Mouse (Mus musculus): ENCODE measurements at regions not wholly inside any gene's neighbourhood (a gene's known extent, or its start where the extent isn't known, plus 50 kb on each side); places are given as distances from the start of the nearest gene placed in this dataset.

DNA sequence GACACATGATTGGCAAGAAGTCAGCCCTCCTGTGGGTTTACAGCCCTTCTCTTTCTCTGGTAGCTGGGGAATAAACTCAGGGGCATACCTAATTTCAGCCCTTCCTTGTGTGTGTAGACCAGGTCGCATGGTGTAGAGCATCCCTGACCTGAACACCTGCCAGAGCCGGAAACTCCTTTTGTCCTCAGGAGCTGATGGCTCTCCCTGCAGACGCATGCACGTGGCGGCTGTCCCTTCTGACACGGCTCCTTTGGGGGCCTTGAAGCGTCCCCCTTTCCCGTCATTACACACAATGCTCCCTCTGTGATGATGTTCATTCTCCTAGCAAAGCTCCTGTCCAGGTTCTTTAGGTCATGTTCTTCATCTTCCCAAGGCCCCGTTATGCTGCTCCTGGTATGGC is 203.3 kb downstream of the Diras2 start:
- 89% methylated on average over 9 of the region's 9 CpGs for WGBS
- no peak overlapping the region for H3K27ac ChIP-seq (replicated peaks; ENCODE audit: insufficient read depth, low read depth, low read length)

DNA sequence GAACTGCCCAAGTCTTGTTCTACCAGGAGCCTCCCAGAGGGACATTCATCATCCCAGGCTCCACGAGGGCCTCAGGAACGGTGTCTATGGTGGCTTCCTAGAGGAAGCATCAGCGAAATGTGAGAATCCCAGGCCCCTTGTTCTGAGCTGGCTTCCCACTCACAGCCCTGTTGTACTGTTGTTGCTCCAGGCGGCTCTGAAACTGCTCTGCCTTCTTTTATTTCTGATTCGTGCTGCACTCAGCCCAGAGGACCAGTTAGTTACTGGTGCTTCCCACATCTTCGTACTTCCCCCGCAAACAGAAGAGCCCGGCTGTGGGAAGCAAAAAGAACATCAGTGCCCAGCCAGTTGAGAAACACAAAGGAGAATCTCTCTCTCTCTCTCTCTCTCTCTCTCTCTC is 202.3 kb downstream of the Diras2 start:
- H3K27me3 ChIP-seq (ENCODE audit: control insufficient read depth, insufficient read depth, low read length), result no peaks in the 10 kb centered on the region
- H3K4me1 ChIP-seq (ENCODE audit: control insufficient read depth, insufficient read depth, low read length), result no peaks in the 10 kb centered on the region
- H3K36me3 ChIP-seq (ENCODE audit: control insufficient read depth, insufficient read depth, low read length), result no peaks in the 10 kb centered on the region
- H3K27ac ChIP-seq (replicated peaks; ENCODE audit: insufficient read depth, low read depth, low read length), result no peak overlapping the region
- no peaks in the 10 kb centered on the region for H3K79me2 ChIP-seq (ENCODE audit: control insufficient read depth, insufficient read depth, low read length)
- no peak for DNase-seq (ENCODE audit: extremely low read depth, low read depth, low spot score)
- TF ChIP-seq POLR2A (IDR thresholded peaks at IDR 0.05; ENCODE audit: extremely low read depth, insufficient read depth, low read length) (no peak), CTCF (IDR thresholded peaks at IDR 0.05; ENCODE audit: low read depth, low read length) (no peak)
- no peak overlapping the region for H3K9ac ChIP-seq (ENCODE audit: low read depth, low read length)
- no peak overlapping the region for H3K4me3 ChIP-seq (ENCODE audit: insufficient read depth, low read depth, low read length)
- 72% methylated on average over 8 of the region's 8 CpGs for WGBS

More for the DNA sequence above, 203.3 kb downstream of the Diras2 start:
- no peaks in the 10 kb centered on the region for H3K27me3 ChIP-seq (ENCODE audit: control insufficient read depth, insufficient read depth, low read length)
- no peak overlapping the region for H3K4me3 ChIP-seq (ENCODE audit: insufficient read depth, low read depth, low read length)
- no peak overlapping the region for H3K9ac ChIP-seq (ENCODE audit: low read depth, low read length)
- DNase-seq (ENCODE audit: extremely low read depth, low read depth, low spot score), result no peak
- H3K36me3 ChIP-seq (ENCODE audit: control insufficient read depth, insufficient read depth, low read length), result no peaks in the 10 kb centered on the region
- no peaks in the 10 kb centered on the region for H3K4me1 ChIP-seq (ENCODE audit: control insufficient read depth, insufficient read depth, low read length)
- TF ChIP-seq POLR2A (IDR thresholded peaks at IDR 0.05; ENCODE audit: extremely low read depth, insufficient read depth, low read length) (no peak), CTCF (IDR thresholded peaks at IDR 0.05; ENCODE audit: low read depth, low read length) (no peak)
- H3K79me2 ChIP-seq (ENCODE audit: control insufficient read depth, insufficient read depth, low read length), result no peaks in the 10 kb centered on the region

DNA sequence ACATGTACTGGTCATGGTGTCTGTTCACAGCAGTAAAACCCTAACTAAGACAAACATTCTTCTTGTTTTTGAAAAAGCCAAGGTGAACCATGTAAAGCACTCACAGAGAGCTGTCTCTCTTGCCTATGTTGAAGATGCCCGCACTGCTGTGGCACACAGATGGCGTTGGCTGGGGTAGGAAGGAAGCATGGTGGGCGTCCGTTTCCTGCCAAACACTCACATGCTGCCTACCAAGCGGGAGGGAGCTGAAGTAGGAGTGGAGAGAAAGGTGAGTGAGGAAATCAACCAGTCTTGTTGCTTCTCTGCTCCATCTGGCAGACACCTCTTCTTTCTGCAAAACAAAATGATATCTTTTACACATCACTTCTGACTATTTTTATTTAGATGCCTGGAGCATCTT is 200.0 kb downstream of the Diras2 start:
- no peak overlapping the region for H3K4me3 ChIP-seq (ENCODE audit: insufficient read depth, low read depth, low read length)
- no peak for DNase-seq (ENCODE audit: extremely low read depth, low read depth, low spot score)
- H3K27ac ChIP-seq (replicated peaks; ENCODE audit: insufficient read depth, low read depth, low read length), result no peak overlapping the region
- H3K36me3 ChIP-seq (ENCODE audit: control insufficient read depth, insufficient read depth, low read length), result no peaks in the 10 kb centered on the region
- TF ChIP-seq CTCF (IDR thresholded peaks at IDR 0.05; ENCODE audit: low read depth, low read length), result no peak
- no peak for TF ChIP-seq POLR2A (IDR thresholded peaks at IDR 0.05; ENCODE audit: extremely low read depth, insufficient read depth, low read length)
- no peak overlapping the region for H3K9ac ChIP-seq (ENCODE audit: low read depth, low read length)
- H3K79me2 ChIP-seq (ENCODE audit: control insufficient read depth, insufficient read depth, low read length), result no peaks in the 10 kb centered on the region
- H3K4me1 ChIP-seq (ENCODE audit: control insufficient read depth, insufficient read depth, low read length), result no peaks in the 10 kb centered on the region
- no peaks in the 10 kb centered on the region for H3K27me3 ChIP-seq (ENCODE audit: control insufficient read depth, insufficient read depth, low read length)
- WGBS, result 78% methylated on average over 5 of the region's 5 CpGs

DNA sequence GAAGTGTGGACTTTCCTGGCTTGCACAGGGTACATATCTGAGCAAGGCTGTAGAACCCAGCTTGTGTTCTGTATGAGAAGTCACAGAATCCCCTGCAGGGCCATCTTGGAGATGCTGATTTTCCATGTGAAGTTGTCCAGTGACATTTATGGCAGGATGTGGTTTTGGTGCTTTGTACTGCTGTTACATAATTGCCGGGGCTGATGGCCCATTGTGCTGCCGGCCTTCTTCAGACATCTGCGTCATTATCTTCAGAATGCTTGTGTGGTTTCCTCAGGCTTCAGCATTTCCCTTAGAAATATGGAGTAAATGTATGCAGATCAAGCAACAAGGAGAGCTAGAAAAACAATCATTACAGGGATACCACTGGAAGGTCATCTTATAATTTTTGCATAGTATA is 196.1 kb downstream of the Diras2 start:
- 83% methylated on average over 3 of the region's 3 CpGs for WGBS
- no peak for DNase-seq (ENCODE audit: extremely low read depth, low read depth, low spot score)
- H3K79me2 ChIP-seq (ENCODE audit: control insufficient read depth, insufficient read depth, low read length), result no peaks in the 10 kb centered on the region
- no peak overlapping the region for H3K27ac ChIP-seq (replicated peaks; ENCODE audit: insufficient read depth, low read depth, low read length)
- H3K4me3 ChIP-seq (ENCODE audit: insufficient read depth, low read depth, low read length), result no peak overlapping the region
- no peaks in the 10 kb centered on the region for H3K27me3 ChIP-seq (ENCODE audit: control insufficient read depth, insufficient read depth, low read length)
- no peak for TF ChIP-seq POLR2A (IDR thresholded peaks at IDR 0.05; ENCODE audit: extremely low read depth, insufficient read depth, low read length)
- TF ChIP-seq CTCF (IDR thresholded peaks at IDR 0.05; ENCODE audit: low read depth, low read length), result no peak
- no peaks in the 10 kb centered on the region for H3K4me1 ChIP-seq (ENCODE audit: control insufficient read depth, insufficient read depth, low read length)
- H3K9ac ChIP-seq (ENCODE audit: low read depth, low read length), result no peak overlapping the region
- H3K36me3 ChIP-seq (ENCODE audit: control insufficient read depth, insufficient read depth, low read length), result no peaks in the 10 kb centered on the region

DNA sequence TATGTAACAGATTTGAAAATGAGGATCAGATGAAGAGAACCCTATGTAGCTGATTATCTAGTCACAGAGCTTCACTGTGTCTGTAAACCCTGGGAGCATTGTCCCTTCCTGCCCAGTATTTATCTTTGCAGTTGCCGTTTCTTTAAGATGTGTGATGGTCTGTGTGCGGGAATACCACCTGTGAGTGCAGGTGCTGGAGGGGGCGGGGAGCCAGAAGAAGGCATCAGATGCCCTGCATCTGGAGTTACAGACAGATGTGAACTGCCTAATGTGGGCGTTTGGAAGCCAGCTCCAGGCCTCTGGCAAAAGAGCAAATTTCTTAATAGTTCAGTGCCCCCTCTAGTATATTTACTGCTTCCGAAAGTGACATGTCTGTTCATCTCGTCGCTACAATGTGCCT is 193.1 kb downstream of the Diras2 start:
- Histone ChIP-seq H3K9ac (ENCODE audit: low read depth, low read length) (no peak overlapping the region), H3K79me2 (ENCODE audit: control insufficient read depth, insufficient read depth, low read length) (no peaks in the 10 kb centered on the region), H3K36me3 (ENCODE audit: control insufficient read depth, insufficient read depth, low read length) (no peaks in the 10 kb centered on the region), H3K27me3 (ENCODE audit: control insufficient read depth, insufficient read depth, low read length) (no peaks in the 10 kb centered on the region), H3K4me1 (ENCODE audit: control insufficient read depth, insufficient read depth, low read length) (no peaks in the 10 kb centered on the region), H3K27ac (replicated peaks; ENCODE audit: insufficient read depth, low read depth, low read length) (no peak overlapping the region), H3K4me3 (ENCODE audit: insufficient read depth, low read depth, low read length) (no peak overlapping the region)
- no peak for DNase-seq (ENCODE audit: extremely low read depth, low read depth, low spot score)
- 63% methylated on average over 7 of the region's 7 CpGs for WGBS
- no peak for TF ChIP-seq POLR2A (IDR thresholded peaks at IDR 0.05; ENCODE audit: extremely low read depth, insufficient read depth, low read length)
- no peak for TF ChIP-seq CTCF (IDR thresholded peaks at IDR 0.05; ENCODE audit: low read depth, low read length)

DNA sequence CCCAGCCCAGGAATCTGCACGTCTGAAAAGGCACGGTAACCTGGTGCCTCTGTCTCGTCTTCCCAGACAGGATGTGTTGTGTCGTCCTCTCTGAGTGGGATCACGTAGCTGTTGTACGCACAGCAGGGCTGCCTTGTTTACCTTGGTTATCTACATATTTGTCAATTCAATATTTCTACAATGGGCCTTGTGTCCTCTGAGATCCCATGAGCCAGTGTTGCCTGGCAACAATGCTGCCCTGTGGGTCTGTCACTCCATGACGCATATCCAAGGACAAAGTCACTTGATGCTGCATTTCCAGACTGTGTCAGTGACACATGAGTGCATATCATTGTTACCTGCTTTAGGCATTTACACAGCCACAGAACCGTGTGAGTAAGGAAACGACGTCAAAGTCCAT is 191.9 kb downstream of the Diras2 start:
- 28% methylated on average over 10 of the region's 10 CpGs for WGBS
- no peak overlapping the region for H3K9ac ChIP-seq (ENCODE audit: low read depth, low read length)
- TF ChIP-seq POLR2A (IDR thresholded peaks at IDR 0.05; ENCODE audit: extremely low read depth, insufficient read depth, low read length), result no peak
- no peaks in the 10 kb centered on the region for H3K79me2 ChIP-seq (ENCODE audit: control insufficient read depth, insufficient read depth, low read length)
- no peak overlapping the region for H3K27ac ChIP-seq (replicated peaks; ENCODE audit: insufficient read depth, low read depth, low read length)
- peak; percentile 0 for DNase-seq (ENCODE audit: extremely low read depth, low read depth, low spot score)
- H3K27me3 ChIP-seq (ENCODE audit: control insufficient read depth, insufficient read depth, low read length), result no peaks in the 10 kb centered on the region
- no peaks in the 10 kb centered on the region for H3K36me3 ChIP-seq (ENCODE audit: control insufficient read depth, insufficient read depth, low read length)
- no peaks in the 10 kb centered on the region for H3K4me1 ChIP-seq (ENCODE audit: control insufficient read depth, insufficient read depth, low read length)
- H3K4me3 ChIP-seq (ENCODE audit: insufficient read depth, low read depth, low read length), result no peak overlapping the region

Measured in liver, adult 2 months (tissue).